Mouse (Mus musculus) G1E (cell line): Measurements from ENCODE around the gene Ubr7.

Experiments
- CTCF ChIP-seq: IDR thresholded peaks from 2 replicates; pipeline ENCODE4 v1.5.1; 2012; ENCODE audit warnings: low read depth, low read length, inconsistent platforms, mixed read lengths
- GATA1 ChIP-seq: IDR thresholded peaks from 2 replicates; pipeline ENCODE4 v1.6.1; 2012; ENCODE audit warnings: borderline replicate concordance, low read length, inconsistent platforms, mixed read lengths
- POLR2AphosphoS5 ChIP-seq: IDR thresholded peaks from 2 replicates; pipeline ENCODE4 v1.6.1; 2012; ENCODE audit warnings: low read depth, low read length, inconsistent platforms; ENCODE audit not compliant: insufficient replicate concordance
- TAL1 ChIP-seq: conservative IDR thresholded peaks from 2 replicates; pipeline ENCODE4 v1.6.1; 2012; ENCODE audit warnings: low read depth, low read length, inconsistent platforms, mixed read lengths

- TF ChIP-seq CTCF (no peak), POLR2AphosphoS5 (no peak), TAL1 (no peak), GATA1 (no peak)
Measured at GRCm38 (mm10) chr12:102776035-102776434, 18.3 kb downstream of the Ubr7 start.
